9 mouse cellular contexts compared by ENCODE assay signal in genomic region chr8:87974759-87975465, GRCm38 (mm10). TPM values are rescaled to one million over a fixed set of nuclear protein-coding genes. Genes with fewer than 3 reads are reported as not detected.
A peak's percentile ranks its signal among the peaks of the same experiment; 100 is the strongest.
DNase-seq lines count a peak whose midpoint lies in the region; ATAC-seq lines count a peak whose summit lies in the region.
"Had no signal": no experiment of that assay in that cellular context is flagged by ENCODE, and none has a peak within 500 bp of the region (broad histone marks: within the 10 kb centered on the region; RNA-seq: fewer than 3 reads in every experiment).

No protein-coding gene starts in this region.

- 3% methylated on average over 24 of the region's 24 CpGs for WGBS in hindbrain, embryonic 12.5 days
- 3% methylated on average over 24 of the region's 24 CpGs for whole genome bisulfite sequencing in limb, embryonic 13.5 days

- intact Hi-C loops in left cerebral cortex, postnatal 4 days (cut with DNase I): no loop called here

- H3K36me3 ChIP-seq in hindbrain, embryonic 12.5 days: no peaks in the 10 kb centered on the region
- H3K36me3 ChIP-seq in limb, embryonic 13.5 days: no peaks in the 10 kb centered on the region
- H3K36me3 ChIP-seq: G1E had no signal

- DNase-seq in left cerebral cortex, postnatal 4 days: peak; percentile 43
- DNase-seq in left cerebral cortex, adult 11 months (ENCODE audit: low spot score): no peak
- DNase-seq in gastrocnemius, adult 18-20 months (ENCODE audit: low spot score): peak; percentile 36
- peak; percentile 54 for DNase-seq in neural tube, embryonic 10.5 days (ENCODE audit: extremely low spot score, low spot score)
- DNase-seq in thymus, postnatal 0 days (ENCODE audit: low spot score): no peak

- peaks cover 10% of the 10 kb centered on the region; the same call in 1 of the 2 replicates for H3K27me3 ChIP-seq in hindbrain, embryonic 12.5 days
- no peaks in the 10 kb centered on the region for H3K27me3 ChIP-seq in limb, embryonic 13.5 days

- H3K4me2 ChIP-seq in hindbrain, embryonic 12.5 days (replicated peaks): peak overlapping the region; percentile 55
- H3K4me2 ChIP-seq in limb, embryonic 13.5 days (replicated peaks): peak overlapping the region; percentile 68

- peak overlapping the region; percentile 0; the same call in 1 of the 2 replicates for H3K9ac ChIP-seq in hindbrain, embryonic 12.5 days
- peak overlapping the region; percentile 63 for H3K9ac ChIP-seq in limb, embryonic 13.5 days

- H3K27ac ChIP-seq in hindbrain, embryonic 12.5 days: no peak overlapping the region
- H3K27ac ChIP-seq in limb, embryonic 13.5 days: peak overlapping the region; percentile 80

- no peak for ATAC-seq in hindbrain, embryonic 12.5 days (ENCODE audit: low FRiP score)
- peak; percentile 41; the same call in 1 of the 2 replicates for ATAC-seq in limb, embryonic 13.5 days (ENCODE audit: low FRiP score, low read depth)
- no peak for ATAC-seq in CD4-positive, CD25-positive, alpha-beta regulatory T cell, adult 4 months

- H3K4me1 ChIP-seq in hindbrain, embryonic 12.5 days: peaks cover 20% of the 10 kb centered on the region
- H3K4me1 ChIP-seq in limb, embryonic 13.5 days: peaks cover 23% of the 10 kb centered on the region

- H3K4me3 ChIP-seq in hindbrain, embryonic 12.5 days: peak overlapping the region; percentile 21
- peak overlapping the region; percentile 34 for H3K4me3 ChIP-seq in limb, embryonic 13.5 days

- H3K9me3 ChIP-seq in hindbrain, embryonic 12.5 days (replicated peaks): no peaks in the 10 kb centered on the region
- H3K9me3 ChIP-seq in limb, embryonic 13.5 days: no peaks in the 10 kb centered on the region

RNA-seq across cellular contexts. Expression of gene Zfp423, which starts 15.5 kb away (rescaled TPM):
- total RNA-seq in left cerebral cortex, postnatal 4 days (2021): 10 to 100 TPM; 28.3 to 34.8 TPM
- total RNA-seq in gastrocnemius, adult 18-20 months (2021): 10 to 100 TPM; 15.0 to 19.1 TPM
- 58.1 and 63.0 TPM in 2 replicates for polyA plus RNA-seq in hindbrain, embryonic 12.5 days (2016; fragmentation: Nextera tagmentation; extraction: Ambion mirVana)
- polyA plus RNA-seq in limb, embryonic 13.5 days (2015; fragmentation: Nextera tagmentation; extraction: Ambion mirVana): 26.4 and 27.2 TPM in 2 replicates
- not detected for polyA plus RNA-seq in CD4-positive, CD25-positive, alpha-beta regulatory T cell, adult 4 months (2017; shearing (Covaris generic))
- polyA plus RNA-seq in thymus, postnatal 0 days (2015; fragmentation: Nextera tagmentation; extraction: Ambion mirVana): 0.98 and 1.5 TPM in 2 replicates
- total RNA-seq: G1E had no signal
- polyA plus RNA-seq: G1E had no signal

Comparison
In these comparisons a context has a peak if more than half of its experiments do, and no peak if none do; other contexts are left out.
1. DNase-seq: peak in left cerebral cortex, postnatal 4 days (single experiment), gastrocnemius, adult 18-20 months (single experiment) and neural tube, embryonic 10.5 days (single experiment); none in left cerebral cortex, adult 11 months (single experiment) and thymus, postnatal 0 days (single experiment).
2. RNA of gene Zfp423, which starts 15.5 kb away (polyA plus RNA-seq): 58.1 to 63.0 TPM in hindbrain, embryonic 12.5 days and 26.4 to 27.2 TPM in limb, embryonic 13.5 days; 0.98 to 1.5 TPM in thymus, postnatal 0 days and not detected in CD4-positive, CD25-positive, alpha-beta regulatory T cell, adult 4 months; every median in the first group is over 10 times any median in the second.